Mouse (Mus musculus): ENCODE measurements around the gene Tmem160.

Tmem160 gene

GRCm38 (mm10) chr7:16452587-16453073 lies at the start of gene Tmem160:
Tmem160 (plus strand) TSS chr7:16452779.
- peak; percentile 81 for DNase-seq (ENCODE audit: extremely low read depth, insufficient read length, low spot score)

- DNase-seq (ENCODE audit: extremely low read depth, insufficient read length, low spot score) = no peak
Measured at GRCm38 (mm10) chr7:16402968-16403948, 49.3 kb upstream of the Tmem160 start.

GRCm38 (mm10) chr7:16404315-16405072 lies 48.1 kb upstream of the Tmem160 start:
- no peak for DNase-seq (ENCODE audit: extremely low read depth, insufficient read length, low spot score)

GRCm38 (mm10) chr7:16405073-16405455 lies 47.5 kb upstream of the Tmem160 start:
- no peak for DNase-seq (ENCODE audit: extremely low read depth, insufficient read length, low spot score)

- peak; percentile 70 for DNase-seq (ENCODE audit: extremely low read depth, insufficient read length, low spot score)
Measured at GRCm38 (mm10) chr7:16405516-16406351, 46.8 kb upstream of the Tmem160 start.

GRCm38 (mm10) chr7:16406978-16407377 lies 45.6 kb upstream of the Tmem160 start:
- no peak for DNase-seq (ENCODE audit: extremely low read depth, insufficient read length, low spot score)

GRCm38 (mm10) chr7:16411100-16411499 lies 41.5 kb upstream of the Tmem160 start:
- DNase-seq (ENCODE audit: extremely low read depth, insufficient read length, low spot score) = no peak

GRCm38 (mm10) chr7:16412220-16412896 lies 40.2 kb upstream of the Tmem160 start:
- no peak for DNase-seq (ENCODE audit: extremely low read depth, insufficient read length, low spot score)

- no peak for DNase-seq (ENCODE audit: extremely low read depth, insufficient read length, low spot score)
Measured at GRCm38 (mm10) chr7:16412930-16413329, 39.6 kb upstream of the Tmem160 start.

- DNase-seq (ENCODE audit: extremely low read depth, insufficient read length, low spot score) = no peak
Measured at GRCm38 (mm10) chr7:16415426-16415825, 37.2 kb upstream of the Tmem160 start.

GRCm38 (mm10) chr7:16417141-16417771 lies 35.3 kb upstream of the Tmem160 start:
- peak; percentile 39 for DNase-seq (ENCODE audit: extremely low read depth, insufficient read length, low spot score)

- DNase-seq (ENCODE audit: extremely low read depth, insufficient read length, low spot score) = no peak
Measured at GRCm38 (mm10) chr7:16418713-16419112, 33.9 kb upstream of the Tmem160 start.

GRCm38 (mm10) chr7:16420493-16421118 lies 32.0 kb upstream of the Tmem160 start:
- DNase-seq (ENCODE audit: extremely low read depth, insufficient read length, low spot score) = no peak

GRCm38 (mm10) chr7:16422222-16422856 lies 30.2 kb upstream of the Tmem160 start:
- DNase-seq (ENCODE audit: extremely low read depth, insufficient read length, low spot score) = no peak

- no peak for DNase-seq (ENCODE audit: extremely low read depth, insufficient read length, low spot score)
Measured at GRCm38 (mm10) chr7:16423731-16424130, 28.8 kb upstream of the Tmem160 start.

GRCm38 (mm10) chr7:16425721-16426120 lies 26.9 kb upstream of the Tmem160 start:
- no peak for DNase-seq (ENCODE audit: extremely low read depth, insufficient read length, low spot score)

GRCm38 (mm10) chr7:16426129-16426729 lies 26.4 kb upstream of the Tmem160 start:
- no peak for DNase-seq (ENCODE audit: extremely low read depth, insufficient read length, low spot score)

GRCm38 (mm10) chr7:16433352-16433971 lies 19.1 kb upstream of the Tmem160 start:
- DNase-seq (ENCODE audit: extremely low read depth, insufficient read length, low spot score) = no peak
